Mouse (Mus musculus): Measurements from ENCODE around the gene Tnfrsf1b. TPM values are rescaled to one million over a fixed set of nuclear protein-coding genes. Genes with fewer than 3 reads are reported as not detected.

Tnfrsf1b gene
- polyA plus RNA-seq, 1 experiment from 2014 or later = 7.7 TPM

DNA sequence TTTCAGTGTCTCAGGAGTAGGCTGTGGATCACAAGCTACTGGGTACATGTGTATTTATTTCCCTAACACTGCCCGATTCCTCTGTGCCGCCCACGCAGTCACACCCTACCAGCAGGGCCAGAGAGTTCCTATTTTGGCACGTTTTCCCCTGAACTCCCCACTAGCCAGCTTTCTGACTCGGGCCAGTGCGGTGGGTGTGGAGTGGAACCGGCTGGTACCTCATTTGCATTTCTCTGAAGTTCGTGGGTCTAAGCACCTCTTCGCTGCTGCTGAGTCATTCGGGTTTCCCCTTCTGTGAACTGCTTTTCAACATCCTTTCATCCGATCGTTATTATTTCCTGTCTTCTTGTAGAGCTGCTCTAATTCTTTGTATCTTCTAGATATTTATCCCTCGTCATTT lies 7.7 kb upstream of the Tnfrsf1b start:
- no peaks in the 10 kb centered on the region for H3K9me3 ChIP-seq (replicated peaks)
- H3K9ac ChIP-seq = no peak overlapping the region
- peak overlapping the region; percentile 14; the same call in 1 of the 2 replicates for H3K4me2 ChIP-seq
- H3K27ac ChIP-seq (replicated peaks) = no peak overlapping the region
- no peak overlapping the region for H3K4me3 ChIP-seq (replicated peaks)
- peaks cover 6% of the 10 kb centered on the region for H3K4me1 ChIP-seq (replicated peaks)
- no peaks in the 10 kb centered on the region for H3K27me3 ChIP-seq
- no peaks in the 10 kb centered on the region for H3K36me3 ChIP-seq (replicated peaks)
- ATAC-seq (ENCODE audit: insufficient read depth) = 0 out of 2 replicates have a peak, but pooled peaks have one; percentile 11
- 8% methylated on average over 13 of the region's 13 CpGs for WGBS (ENCODE audit: insufficient replicate concordance)

DNA sequence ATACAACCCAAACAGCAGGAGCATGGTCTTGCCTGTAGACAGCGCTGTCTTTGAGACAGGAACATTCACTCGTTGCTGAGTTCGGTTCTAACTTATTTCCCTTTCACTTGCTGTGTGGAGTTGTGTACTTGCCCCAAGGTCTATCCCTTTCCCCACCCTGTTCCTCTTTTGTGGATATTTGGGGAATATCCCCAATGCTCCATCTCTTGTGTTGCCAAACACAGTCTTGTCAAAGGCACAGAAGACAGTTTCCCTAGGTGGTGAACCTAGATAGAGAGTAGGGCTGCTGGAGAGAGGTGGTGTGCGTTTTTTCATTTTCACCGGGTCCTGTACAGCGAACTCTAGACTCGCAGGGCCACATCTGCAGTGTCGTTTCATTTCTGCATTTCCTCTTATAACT lies 5.9 kb upstream of the Tnfrsf1b start:
- H3K4me2 ChIP-seq = no peak overlapping the region
- no peak overlapping the region for H3K27ac ChIP-seq (replicated peaks)
- H3K9ac ChIP-seq = no peak overlapping the region
- peaks cover 6% of the 10 kb centered on the region for H3K4me1 ChIP-seq (replicated peaks)
- WGBS (ENCODE audit: insufficient replicate concordance) = 75% methylated on average over 8 of the region's 8 CpGs
- no peaks in the 10 kb centered on the region for H3K9me3 ChIP-seq (replicated peaks)
- no peak for ATAC-seq (ENCODE audit: insufficient read depth)
- no peak overlapping the region for H3K4me3 ChIP-seq (replicated peaks)
- H3K27me3 ChIP-seq = peaks cover 4% of the 10 kb centered on the region; the same call in 1 of the 2 replicates
- no peaks in the 10 kb centered on the region for H3K36me3 ChIP-seq (replicated peaks)

DNA sequence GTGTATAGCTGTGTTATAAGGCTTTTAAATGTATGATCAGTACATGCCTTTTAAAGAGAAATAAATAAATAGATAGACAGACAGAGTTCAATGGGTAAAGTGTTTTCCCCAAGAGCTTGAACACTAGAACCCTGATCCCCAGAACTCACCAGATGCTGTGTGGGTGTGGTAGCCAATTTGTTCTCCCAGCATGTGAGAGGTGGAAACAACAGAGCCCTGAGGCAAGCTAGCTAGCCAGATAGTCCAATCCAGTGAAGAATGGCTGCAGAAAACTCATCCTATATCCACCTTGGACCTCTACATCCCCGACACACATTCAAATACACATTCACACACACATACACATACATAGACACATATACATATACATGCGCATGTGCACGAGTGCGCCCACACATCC lies 4.9 kb upstream of the Tnfrsf1b start:
- no peak for ATAC-seq (ENCODE audit: insufficient read depth)
- no peak overlapping the region for H3K9ac ChIP-seq
- H3K27ac ChIP-seq (replicated peaks) = no peak overlapping the region
- no peaks in the 10 kb centered on the region for H3K36me3 ChIP-seq (replicated peaks)
- no peak overlapping the region for H3K4me3 ChIP-seq (replicated peaks)
- H3K9me3 ChIP-seq (replicated peaks) = no peaks in the 10 kb centered on the region
- 73% methylated on average over 4 of the region's 4 CpGs for WGBS (ENCODE audit: insufficient replicate concordance)
- H3K4me2 ChIP-seq = no peak overlapping the region
- H3K4me1 ChIP-seq (replicated peaks) = peaks cover 12% of the 10 kb centered on the region
- peaks cover 14% of the 10 kb centered on the region; the same call in 1 of the 2 replicates for H3K27me3 ChIP-seq

DNA sequence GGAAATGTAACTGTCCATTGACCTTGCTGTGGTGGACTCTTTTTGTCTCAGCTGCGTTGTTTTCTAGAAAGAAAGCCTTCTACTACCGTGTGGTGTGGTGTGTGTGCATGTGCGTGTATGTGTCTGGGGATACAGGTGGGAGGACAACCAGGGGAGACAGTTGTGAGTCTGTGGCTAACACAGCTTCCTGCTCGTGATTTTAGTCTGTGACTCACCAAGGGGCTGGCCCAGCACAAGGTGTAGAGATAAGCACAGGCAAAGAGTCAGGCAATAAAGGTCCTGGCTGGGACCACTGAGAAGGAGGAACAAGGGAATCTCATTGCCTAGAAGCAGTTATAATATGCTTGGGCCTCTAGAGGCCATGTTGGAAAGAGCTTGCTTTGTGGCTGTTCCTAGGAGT lies 3.3 kb upstream of the Tnfrsf1b start:
- Histone ChIP-seq H3K4me1 (replicated peaks) (peaks cover 18% of the 10 kb centered on the region), H3K4me3 (replicated peaks) (no peak overlapping the region), H3K27me3 (peaks cover 23% of the 10 kb centered on the region; the same call in 1 of the 2 replicates), H3K36me3 (replicated peaks) (no peaks in the 10 kb centered on the region), H3K4me2 (no peak overlapping the region), H3K9me3 (replicated peaks) (no peaks in the 10 kb centered on the region), H3K27ac (replicated peaks) (no peak overlapping the region), H3K9ac (no peak overlapping the region)
- no peak for ATAC-seq (ENCODE audit: insufficient read depth)
- 37% methylated on average over 4 of the region's 4 CpGs for WGBS (ENCODE audit: insufficient replicate concordance)

DNA sequence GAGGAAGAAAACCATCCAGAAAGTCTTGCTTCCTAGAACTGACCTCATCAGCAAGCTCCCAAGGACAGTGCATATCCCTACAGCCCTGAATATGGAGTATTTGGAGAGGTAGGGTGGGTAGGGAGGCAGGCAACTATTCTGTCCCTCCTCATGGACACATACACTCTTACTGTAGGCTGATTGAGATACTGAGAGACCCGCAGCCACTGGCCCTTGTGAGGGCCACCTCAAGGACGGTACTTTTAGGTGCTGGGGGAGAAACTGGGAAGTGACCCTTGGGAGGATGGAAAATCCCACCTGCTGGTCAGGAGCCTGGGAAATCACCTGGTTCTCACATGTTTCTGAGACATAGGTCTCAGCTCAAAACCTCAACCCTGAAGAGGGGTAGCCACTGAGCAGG lies 886 bp upstream of the Tnfrsf1b start:
- no peak for ATAC-seq (ENCODE audit: insufficient read depth)
- H3K4me1 ChIP-seq (replicated peaks) = peaks cover 16% of the 10 kb centered on the region
- no peak overlapping the region for H3K4me2 ChIP-seq
- peaks cover 23% of the 10 kb centered on the region; the same call in 1 of the 2 replicates for H3K27me3 ChIP-seq
- H3K9ac ChIP-seq = no peak overlapping the region
- H3K36me3 ChIP-seq (replicated peaks) = no peaks in the 10 kb centered on the region
- H3K9me3 ChIP-seq (replicated peaks) = no peaks in the 10 kb centered on the region
- no peak overlapping the region for H3K4me3 ChIP-seq (replicated peaks)
- H3K27ac ChIP-seq (replicated peaks) = no peak overlapping the region
- WGBS (ENCODE audit: insufficient replicate concordance) = 58% methylated on average over 2 of the region's 2 CpGs

DNA sequence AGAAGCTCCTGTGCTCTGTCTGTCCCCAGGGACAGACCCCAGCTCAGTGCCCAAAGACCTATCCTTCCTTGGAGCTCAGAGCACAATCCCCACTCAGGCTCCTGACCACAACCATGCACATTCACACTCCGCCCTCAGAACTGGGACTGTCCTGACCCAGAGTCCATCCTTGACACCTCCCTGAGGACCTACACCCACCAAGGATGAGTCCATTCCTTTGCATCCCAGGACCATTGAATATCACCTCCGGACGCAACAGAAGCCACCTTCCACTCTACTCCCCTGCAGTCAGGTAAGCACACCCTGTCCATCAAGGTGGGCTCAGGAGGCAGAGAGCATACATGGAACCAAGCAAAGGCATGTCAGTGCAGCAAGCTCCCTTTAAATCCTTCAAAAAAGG lies 1.1 kb downstream of the Tnfrsf1b start:
- 68% methylated on average over 3 of the region's 3 CpGs for WGBS (ENCODE audit: insufficient replicate concordance)
- H3K9me3 ChIP-seq (replicated peaks) = no peaks in the 10 kb centered on the region
- H3K27ac ChIP-seq (replicated peaks) = no peak overlapping the region
- no peak overlapping the region for H3K9ac ChIP-seq
- peak overlapping the region; percentile 75 for H3K4me2 ChIP-seq
- peaks cover 23% of the 10 kb centered on the region; the same call in 1 of the 2 replicates for H3K27me3 ChIP-seq
- no peak for ATAC-seq (ENCODE audit: insufficient read depth)
- peak overlapping the region; percentile 61 for H3K4me3 ChIP-seq (replicated peaks)
- H3K4me1 ChIP-seq (replicated peaks) = peaks cover 23% of the 10 kb centered on the region
- H3K36me3 ChIP-seq (replicated peaks) = no peaks in the 10 kb centered on the region

DNA sequence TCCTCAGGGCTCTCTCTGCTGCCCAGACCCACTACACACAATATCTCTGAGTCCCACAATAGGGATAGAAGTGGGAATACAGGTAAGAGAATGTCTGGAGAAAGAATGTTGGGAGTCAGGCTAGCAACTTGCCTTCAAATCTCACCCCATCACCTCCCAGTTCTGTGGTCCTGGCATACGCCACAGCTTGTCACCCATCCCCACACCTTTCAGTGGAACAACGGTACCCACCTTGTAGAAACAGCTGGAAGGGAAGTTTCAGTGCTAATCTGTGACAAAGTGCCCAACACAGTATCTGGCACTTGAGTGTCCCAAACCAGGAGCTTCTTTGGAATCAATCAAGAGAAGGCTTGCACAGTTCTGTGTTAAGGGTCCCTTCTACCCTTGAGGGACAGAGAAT lies 2.0 kb downstream of the Tnfrsf1b start:
- H3K36me3 ChIP-seq (replicated peaks) = no peaks in the 10 kb centered on the region
- H3K4me2 ChIP-seq = 0 out of 2 replicates have a peak overlapping the region, but pooled peaks have one; percentile 75
- 63% methylated on average over 2 of the region's 2 CpGs for WGBS (ENCODE audit: insufficient replicate concordance)
- peaks cover 23% of the 10 kb centered on the region; the same call in 1 of the 2 replicates for H3K27me3 ChIP-seq
- H3K4me3 ChIP-seq (replicated peaks) = no peak overlapping the region
- H3K9ac ChIP-seq = no peak overlapping the region
- ATAC-seq (ENCODE audit: insufficient read depth) = no peak
- H3K27ac ChIP-seq (replicated peaks) = no peak overlapping the region
- H3K4me1 ChIP-seq (replicated peaks) = peaks cover 29% of the 10 kb centered on the region
- no peaks in the 10 kb centered on the region for H3K9me3 ChIP-seq (replicated peaks)

DNA sequence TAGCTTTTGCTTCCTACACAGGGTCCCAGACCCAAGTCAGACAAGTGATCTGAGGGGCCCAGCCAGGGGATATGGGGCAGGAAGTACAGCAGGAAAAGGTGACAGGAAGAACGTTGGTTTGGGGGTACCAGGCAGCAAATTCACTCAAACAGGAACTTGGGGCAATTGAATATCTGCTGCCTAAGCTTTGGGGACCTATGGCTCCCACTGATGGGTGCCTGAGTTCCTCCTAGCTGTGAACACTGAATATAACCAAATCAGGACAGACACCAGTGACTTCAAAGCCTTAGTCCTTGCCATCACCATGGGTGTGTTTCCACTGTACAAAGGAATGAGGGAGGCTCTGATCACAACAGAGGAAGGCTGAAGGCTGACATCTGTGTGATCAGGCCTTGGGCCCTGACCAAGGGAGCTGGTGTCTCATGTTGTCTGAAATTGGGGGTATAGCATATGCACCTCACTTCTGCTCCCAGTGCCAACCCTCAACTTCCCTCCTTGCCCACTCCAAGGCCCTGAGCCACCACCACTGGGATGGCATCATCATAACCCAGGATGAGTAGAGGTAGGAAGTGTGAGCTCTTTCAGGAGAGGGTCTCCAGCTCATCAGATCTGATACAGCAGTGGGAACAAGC lies 3.8 kb downstream of the Tnfrsf1b start:
- H3K9ac ChIP-seq = no peak overlapping the region
- no peak overlapping the region for H3K27ac ChIP-seq (replicated peaks)
- no peaks in the 10 kb centered on the region for H3K9me3 ChIP-seq (replicated peaks)
- H3K4me3 ChIP-seq (replicated peaks) = no peak overlapping the region
- H3K4me2 ChIP-seq = no peak overlapping the region
- no peaks in the 10 kb centered on the region for H3K36me3 ChIP-seq (replicated peaks)
- H3K4me1 ChIP-seq (replicated peaks) = peaks cover 29% of the 10 kb centered on the region
- peaks cover 21% of the 10 kb centered on the region; the same call in 1 of the 2 replicates for H3K27me3 ChIP-seq
- no peak for ATAC-seq (ENCODE audit: insufficient read depth)
- WGBS (ENCODE audit: insufficient replicate concordance) = 8% methylated on average over 1 of the region's 1 CpGs

DNA sequence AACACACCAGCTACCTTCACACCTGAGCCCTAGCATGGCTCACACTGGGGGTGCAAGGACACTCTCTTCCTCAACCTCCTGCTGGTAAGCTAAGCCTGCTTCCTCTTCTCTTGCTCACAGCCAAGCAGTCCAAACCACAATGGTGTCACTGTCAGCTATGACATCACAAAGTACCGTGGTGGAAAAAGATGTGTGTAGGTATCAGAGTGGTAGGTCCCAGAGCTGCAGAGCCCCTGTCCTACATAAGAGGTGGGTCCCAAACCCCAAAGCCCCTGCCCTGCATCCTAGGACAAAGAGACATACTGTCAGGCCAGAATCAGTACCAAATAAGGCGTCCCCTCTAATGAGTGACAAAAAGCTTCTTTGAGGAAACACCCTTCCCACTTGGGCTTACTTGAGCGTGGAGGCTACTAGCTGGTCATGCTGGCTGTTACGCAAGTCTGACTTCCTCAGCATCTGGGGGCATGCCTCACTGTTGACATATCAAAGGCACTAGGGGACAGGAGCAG lies 5.9 kb downstream of the Tnfrsf1b start:
- Histone ChIP-seq H3K9ac (no peak overlapping the region), H3K27me3 (peaks cover 4% of the 10 kb centered on the region; the same call in 1 of the 2 replicates), H3K36me3 (replicated peaks) (no peaks in the 10 kb centered on the region), H3K4me2 (no peak overlapping the region), H3K27ac (replicated peaks) (0 out of 2 replicates have a peak overlapping the region, but pooled peaks have one; percentile 41), H3K4me3 (replicated peaks) (no peak overlapping the region), H3K4me1 (replicated peaks) (peaks cover 17% of the 10 kb centered on the region), H3K9me3 (replicated peaks) (no peaks in the 10 kb centered on the region)
- WGBS (ENCODE audit: insufficient replicate concordance) = 24% methylated on average over 4 of the region's 4 CpGs
- peak; percentile 55 for ATAC-seq (ENCODE audit: insufficient read depth)

DNA sequence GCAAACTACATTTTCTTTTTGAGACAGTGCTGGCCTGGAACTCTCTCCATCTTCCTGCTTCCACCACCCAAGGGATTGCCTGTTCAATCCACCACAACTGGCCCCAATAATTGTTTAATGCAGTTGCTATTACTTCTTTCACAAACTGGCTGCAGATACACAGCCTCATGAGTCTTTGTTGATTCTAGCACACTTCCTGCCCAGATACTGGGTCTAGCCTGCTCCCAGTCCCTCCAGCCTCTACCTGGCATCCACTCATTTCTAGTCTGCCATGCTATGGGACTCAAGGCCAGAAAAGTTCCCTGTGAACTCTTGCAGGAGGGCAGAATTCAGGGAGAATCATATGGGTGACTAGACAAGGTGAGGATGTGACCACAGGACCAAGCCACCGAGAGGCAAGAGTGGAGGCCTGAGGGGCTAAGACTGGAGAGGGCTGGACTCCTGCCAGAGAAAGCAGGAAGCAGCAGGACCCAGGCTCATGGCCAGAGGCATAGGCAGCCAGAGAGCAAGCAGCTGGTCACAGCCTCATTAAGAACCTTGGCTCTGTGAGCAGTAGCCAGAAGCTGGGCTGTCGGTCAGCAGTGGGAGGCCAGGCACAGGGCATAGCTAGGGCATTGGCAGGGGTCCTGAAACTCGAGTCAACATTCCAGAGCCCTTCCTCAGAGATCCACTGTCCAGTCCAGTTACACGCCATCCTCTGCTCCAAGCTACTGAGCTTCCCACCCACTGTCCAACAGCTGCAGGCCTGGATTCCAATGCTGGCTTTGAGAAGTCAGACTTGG lies 7.4 kb downstream of the Tnfrsf1b start:
- no peaks in the 10 kb centered on the region for H3K9me3 ChIP-seq (replicated peaks)
- H3K27me3 ChIP-seq = no peaks in the 10 kb centered on the region
- 49% methylated on average over 4 of the region's 4 CpGs for WGBS (ENCODE audit: insufficient replicate concordance)
- no peak overlapping the region for H3K4me2 ChIP-seq
- H3K4me1 ChIP-seq (replicated peaks) = peaks cover 17% of the 10 kb centered on the region
- ATAC-seq (ENCODE audit: insufficient read depth) = no peak
- peak overlapping the region; percentile 29; the same call in 1 of the 2 replicates for H3K27ac ChIP-seq (replicated peaks)
- H3K9ac ChIP-seq = no peak overlapping the region
- no peak overlapping the region for H3K4me3 ChIP-seq (replicated peaks)
- H3K36me3 ChIP-seq (replicated peaks) = no peaks in the 10 kb centered on the region

DNA sequence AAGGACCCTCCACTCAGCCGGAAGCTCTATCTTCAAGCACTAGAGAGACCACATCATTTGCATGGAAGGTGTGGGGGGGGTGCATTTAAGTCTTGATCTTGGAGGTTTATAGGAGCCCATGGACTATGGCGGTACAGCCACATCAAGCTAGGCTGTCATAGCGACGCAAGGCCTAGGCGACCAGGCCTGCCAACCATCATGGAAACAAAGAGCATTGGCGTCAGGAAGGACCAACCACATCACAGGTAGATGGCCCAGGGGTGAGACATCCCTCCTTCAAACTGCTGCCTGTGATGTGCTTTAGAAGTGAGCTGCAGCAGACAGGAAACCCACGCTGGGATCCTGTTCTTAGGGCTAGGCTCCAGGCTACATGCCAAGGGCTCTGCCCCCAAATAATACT lies 10.6 kb downstream of the Tnfrsf1b start:
- H3K4me1 ChIP-seq (replicated peaks) = peaks cover 19% of the 10 kb centered on the region
- H3K9ac ChIP-seq = no peak overlapping the region; the same call in 1 of the 2 replicates
- H3K27ac ChIP-seq (replicated peaks) = no peak overlapping the region
- H3K4me2 ChIP-seq = no peak overlapping the region
- WGBS (ENCODE audit: insufficient replicate concordance) = 71% methylated on average over 7 of the region's 7 CpGs
- no peak for ATAC-seq (ENCODE audit: insufficient read depth)
- no peaks in the 10 kb centered on the region for H3K27me3 ChIP-seq
- H3K36me3 ChIP-seq (replicated peaks) = no peaks in the 10 kb centered on the region
- no peaks in the 10 kb centered on the region for H3K9me3 ChIP-seq (replicated peaks)
- H3K4me3 ChIP-seq (replicated peaks) = no peak overlapping the region
